Mouse (Mus musculus): ENCODE results near the gene Fam43a. TPM values are rescaled to one million over a fixed set of nuclear protein-coding genes. Genes with fewer than 3 reads are reported as not detected.
A peak's percentile ranks its signal among the peaks of the same experiment; 100 is the strongest.

The Fam43a gene
- polyA plus RNA-seq, 1 experiment from 2014 or later: 16.3 TPM

DNA sequence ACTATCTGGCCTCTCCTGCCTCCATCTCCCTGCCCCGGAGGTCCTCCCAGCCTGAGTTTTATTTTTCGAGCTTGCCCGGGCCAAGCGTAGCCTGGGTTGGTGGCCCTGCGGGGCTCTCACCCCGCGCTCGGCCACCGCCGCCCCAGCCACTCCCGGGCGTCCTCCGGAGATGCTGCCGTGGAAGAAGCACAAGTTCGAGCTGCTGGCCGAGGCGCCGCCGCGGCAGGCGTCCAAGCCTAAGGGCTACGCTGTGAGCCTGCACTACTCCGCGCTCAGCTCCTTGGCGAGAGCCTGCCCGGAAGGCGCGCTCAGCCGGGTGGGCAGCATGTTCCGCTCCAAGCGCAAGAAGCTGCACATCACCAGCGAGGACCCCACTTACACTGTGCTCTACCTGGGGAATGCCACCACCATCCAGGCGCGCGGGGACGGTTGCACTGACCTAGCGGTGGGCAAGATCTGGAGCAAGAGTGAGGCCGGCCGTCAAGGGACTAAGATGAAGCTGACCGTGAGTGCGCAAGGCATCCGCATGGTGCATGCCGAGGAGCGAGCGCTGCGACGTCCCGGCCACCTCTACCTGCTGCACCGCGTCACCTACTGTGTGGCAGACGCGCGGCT lies 1.0 kb downstream of the Fam43a start:
- Histone ChIP-seq H3K4me1 (peaks cover 37% of the 10 kb centered on the region), H3K27me3 (peaks cover 51% of the 10 kb centered on the region), H3K36me3 (no peaks in the 10 kb centered on the region), H3K9me3 (no peaks in the 10 kb centered on the region), H3K4me2 (replicated peaks) (peak overlapping the region; percentile 85), H3K27ac (replicated peaks) (no peak overlapping the region), H3K9ac (replicated peaks) (peak overlapping the region; percentile 70), H3K4me3 (peak overlapping the region; percentile 55)
- ATAC-seq (ENCODE audit: low FRiP score, low read depth): peak; percentile 11; the same call in 1 of the 2 replicates
- 1% methylated on average over 53 of the region's 53 CpGs for WGBS

DNA sequence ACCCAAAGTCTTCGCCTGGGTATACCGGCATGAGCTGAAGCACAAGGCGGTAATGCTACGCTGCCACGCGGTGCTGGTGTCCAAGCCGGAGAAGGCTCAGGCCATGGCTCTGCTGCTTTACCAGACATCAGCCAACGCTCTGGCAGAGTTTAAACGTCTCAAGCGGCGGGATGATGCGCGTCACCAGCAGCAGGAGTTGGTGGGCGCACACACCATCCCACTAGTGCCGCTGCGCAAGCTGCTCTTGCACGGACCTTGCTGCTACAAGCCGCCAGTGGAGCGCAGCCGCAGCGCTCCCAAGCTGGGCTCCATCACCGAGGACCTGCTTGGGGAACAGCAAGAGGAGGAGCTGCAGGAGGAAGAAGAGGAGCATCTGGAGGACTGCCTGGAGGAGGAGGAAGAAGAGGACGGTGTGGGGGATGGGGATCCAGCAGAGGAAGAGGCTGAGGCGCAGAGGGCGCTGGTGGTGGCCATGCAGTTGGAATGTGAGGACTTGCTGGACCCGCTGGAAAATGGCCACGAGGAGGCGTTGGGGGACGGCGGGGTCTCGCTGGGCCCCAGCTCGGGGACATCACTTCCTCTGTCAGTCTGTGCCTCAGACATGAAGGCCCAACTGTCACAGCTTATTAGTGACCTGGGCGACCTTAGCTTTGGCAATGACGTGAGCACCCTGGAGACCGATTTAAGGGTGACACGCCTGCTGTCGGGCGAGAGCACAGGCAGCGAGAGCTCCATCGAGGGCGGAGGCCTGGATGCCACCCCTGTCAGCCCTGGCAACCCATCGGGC lies 1.7 kb downstream of the Fam43a start:
- H3K4me2 ChIP-seq (replicated peaks): peak overlapping the region; percentile 85
- peaks cover 44% of the 10 kb centered on the region for H3K27me3 ChIP-seq
- peak overlapping the region; percentile 70 for H3K9ac ChIP-seq (replicated peaks)
- peaks cover 33% of the 10 kb centered on the region for H3K4me1 ChIP-seq
- no peak overlapping the region for H3K27ac ChIP-seq (replicated peaks)
- no peaks in the 10 kb centered on the region for H3K36me3 ChIP-seq
- peak overlapping the region; percentile 55 for H3K4me3 ChIP-seq
- H3K9me3 ChIP-seq: no peaks in the 10 kb centered on the region
- WGBS: 9% methylated on average over 42 of the region's 42 CpGs
- peak; percentile 8; the same call in 1 of the 2 replicates for ATAC-seq (ENCODE audit: low FRiP score, low read depth)

DNA sequence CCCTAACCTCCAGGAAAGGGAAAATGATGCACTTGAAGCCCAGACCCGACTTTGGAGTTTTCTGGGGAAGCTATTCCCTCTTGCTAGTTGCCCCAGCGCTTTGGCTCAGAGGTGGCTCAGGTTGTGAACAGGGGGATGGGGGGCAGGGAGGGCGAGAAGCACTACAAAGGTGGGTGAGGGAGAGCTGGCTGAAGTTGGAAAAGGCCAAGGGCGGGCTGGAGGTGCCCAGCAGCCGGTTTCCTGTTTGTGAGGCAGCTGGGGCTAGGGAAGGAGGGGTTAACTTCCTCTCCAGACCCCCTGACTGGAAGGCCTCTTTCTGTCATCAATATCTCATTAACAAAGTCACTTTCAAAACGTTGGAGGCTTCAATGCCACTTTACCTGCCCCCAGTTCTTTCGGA lies 2.4 kb downstream of the Fam43a start:
- Histone ChIP-seq H3K36me3 (no peaks in the 10 kb centered on the region), H3K27ac (replicated peaks) (no peak overlapping the region), H3K4me3 (peak overlapping the region; percentile 55; the same call in 1 of the 2 replicates), H3K4me2 (replicated peaks) (peak overlapping the region; percentile 85; the same call in 1 of the 2 replicates), H3K27me3 (peaks cover 39% of the 10 kb centered on the region), H3K9ac (replicated peaks) (no peak overlapping the region), H3K4me1 (peaks cover 29% of the 10 kb centered on the region), H3K9me3 (no peaks in the 10 kb centered on the region)
- WGBS: 30% methylated on average over 7 of the region's 7 CpGs
- no peak for ATAC-seq (ENCODE audit: low FRiP score, low read depth)

DNA sequence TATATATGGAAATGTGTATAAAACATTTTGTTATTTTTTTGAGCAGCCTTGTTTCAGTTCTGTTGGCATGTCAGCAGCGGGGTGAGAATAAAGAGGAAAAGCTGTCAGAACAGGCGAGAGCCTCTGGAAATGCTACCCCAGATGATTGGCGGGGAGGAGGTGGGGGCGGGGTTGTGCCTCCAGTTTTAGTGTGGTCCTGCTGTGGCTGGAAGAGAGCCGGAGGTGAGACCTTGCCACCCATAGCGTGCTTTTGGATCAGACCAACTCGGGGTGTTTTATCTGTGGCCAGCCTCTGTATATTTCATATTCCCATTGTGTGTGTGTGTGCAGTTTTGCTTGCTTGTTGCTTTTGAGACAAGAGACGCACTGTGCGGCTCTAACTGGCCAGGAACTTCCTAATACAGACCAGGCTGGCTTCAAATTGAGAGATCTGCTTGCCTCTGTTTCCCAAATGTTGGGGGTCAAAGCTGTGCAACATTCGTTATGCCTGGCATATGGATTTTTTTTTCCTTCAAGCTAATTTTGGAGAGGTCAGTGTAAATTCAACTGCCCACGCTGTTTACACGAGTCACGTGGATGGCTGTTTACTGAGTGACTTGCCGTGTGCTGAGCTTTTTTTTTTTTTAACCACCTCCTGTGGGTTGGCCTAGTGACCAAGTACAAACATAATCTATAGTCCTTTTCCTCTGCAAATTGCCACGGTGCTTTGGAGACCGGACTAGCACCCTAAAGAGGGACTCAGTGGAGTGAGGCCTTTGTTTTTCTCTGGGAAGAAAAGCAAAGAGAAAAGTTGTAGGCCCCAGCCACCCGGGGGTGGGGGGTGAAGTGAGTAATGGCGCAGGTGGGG lies 3.4 kb downstream of the Fam43a start:
- Histone ChIP-seq H3K27me3 (peaks cover 31% of the 10 kb centered on the region), H3K4me1 (peaks cover 24% of the 10 kb centered on the region), H3K36me3 (no peaks in the 10 kb centered on the region), H3K9ac (replicated peaks) (no peak overlapping the region), H3K4me3 (no peak overlapping the region), H3K4me2 (replicated peaks) (no peak overlapping the region), H3K27ac (replicated peaks) (no peak overlapping the region), H3K9me3 (no peaks in the 10 kb centered on the region)
- WGBS: 33% methylated on average over 18 of the region's 18 CpGs
- ATAC-seq (ENCODE audit: low FRiP score, low read depth): no peak

DNA sequence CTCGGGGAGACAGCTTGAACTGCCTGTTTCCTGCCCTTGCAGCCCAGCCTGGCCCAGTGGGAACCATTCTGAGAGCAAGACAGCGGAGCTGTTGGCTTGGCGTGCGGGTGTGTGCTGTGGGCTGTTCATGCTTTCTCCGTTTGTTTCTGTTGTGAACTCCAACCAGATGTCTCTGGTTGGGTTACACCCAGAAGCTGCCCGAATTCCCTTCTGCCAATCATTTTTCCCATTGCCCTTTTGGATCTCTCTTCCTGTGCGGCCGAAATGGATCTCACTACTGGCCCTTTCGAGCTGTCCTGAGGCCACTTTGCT lies 4.0 kb downstream of the Fam43a start:
- Histone ChIP-seq H3K9ac (replicated peaks) (no peak overlapping the region), H3K27me3 (peaks cover 29% of the 10 kb centered on the region), H3K36me3 (no peaks in the 10 kb centered on the region), H3K27ac (replicated peaks) (no peak overlapping the region), H3K4me2 (replicated peaks) (no peak overlapping the region), H3K4me3 (no peak overlapping the region), H3K9me3 (no peaks in the 10 kb centered on the region), H3K4me1 (peaks cover 24% of the 10 kb centered on the region)
- 69% methylated on average over 9 of the region's 9 CpGs for WGBS
- ATAC-seq (ENCODE audit: low FRiP score, low read depth): no peak

DNA sequence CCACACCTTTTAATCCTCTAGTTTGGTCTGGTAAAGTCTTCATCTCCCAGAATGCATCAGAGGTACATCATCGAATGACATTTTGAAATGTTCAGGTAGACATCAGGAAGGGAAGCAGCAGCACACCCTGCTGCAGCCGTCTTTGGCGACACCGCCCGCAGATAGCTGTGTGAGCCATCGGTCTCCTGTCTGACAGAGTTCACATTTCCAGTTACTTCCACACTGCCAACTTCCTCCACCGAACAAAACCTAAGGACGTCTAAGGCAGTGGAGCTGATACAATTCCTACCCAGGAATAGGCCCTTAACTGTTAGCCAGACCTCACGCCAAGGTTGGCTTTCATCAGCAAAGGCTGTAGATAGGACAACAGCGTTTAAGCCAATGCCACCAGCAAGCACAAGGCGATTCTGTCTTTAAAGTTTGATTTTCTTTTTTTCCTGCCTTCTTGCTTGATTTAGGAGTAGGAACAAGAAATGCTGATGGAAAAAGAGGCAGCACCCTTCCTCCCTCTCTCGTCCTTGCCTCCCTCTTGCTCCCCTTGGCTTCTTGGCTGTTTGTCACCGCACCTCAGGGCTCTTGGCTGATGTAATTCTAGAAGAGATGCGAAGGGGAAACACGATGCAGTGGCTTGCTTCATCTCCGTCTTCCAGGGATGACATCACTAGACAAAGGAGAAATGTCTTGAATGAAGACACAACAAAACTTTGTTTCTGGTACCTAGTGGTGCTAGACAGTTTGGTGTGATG lies 4.7 kb downstream of the Fam43a start:
- no peak for ATAC-seq (ENCODE audit: low FRiP score, low read depth)
- Histone ChIP-seq H3K27me3 (peaks cover 26% of the 10 kb centered on the region), H3K4me2 (replicated peaks) (no peak overlapping the region), H3K4me3 (no peak overlapping the region), H3K9me3 (no peaks in the 10 kb centered on the region), H3K36me3 (no peaks in the 10 kb centered on the region), H3K27ac (replicated peaks) (no peak overlapping the region), H3K9ac (replicated peaks) (no peak overlapping the region), H3K4me1 (peaks cover 24% of the 10 kb centered on the region)
- 79% methylated on average over 16 of the region's 16 CpGs for WGBS

DNA sequence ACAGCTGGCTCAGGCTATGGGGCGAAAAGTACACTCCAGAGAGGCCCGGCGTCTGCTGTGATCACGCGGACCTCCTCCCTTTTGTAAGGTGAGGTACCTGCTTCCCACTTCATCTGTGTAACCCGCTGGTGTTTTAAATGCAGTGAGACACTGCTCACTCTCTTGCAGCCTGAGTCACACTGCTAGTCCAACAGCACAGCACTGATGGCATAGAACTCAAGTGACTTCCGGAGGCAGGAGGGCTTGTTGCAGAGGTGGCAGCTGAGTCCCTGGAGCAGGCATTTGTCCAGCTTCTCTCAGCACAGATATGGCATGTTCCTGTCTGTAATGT lies 5.2 kb downstream of the Fam43a start:
- H3K27me3 ChIP-seq: peaks cover 24% of the 10 kb centered on the region
- WGBS: 84% methylated on average over 7 of the region's 7 CpGs
- no peak overlapping the region for H3K4me3 ChIP-seq
- H3K36me3 ChIP-seq: no peaks in the 10 kb centered on the region
- H3K4me1 ChIP-seq: peaks cover 24% of the 10 kb centered on the region
- H3K9me3 ChIP-seq: no peaks in the 10 kb centered on the region
- no peak for ATAC-seq (ENCODE audit: low FRiP score, low read depth)
- H3K9ac ChIP-seq (replicated peaks): no peak overlapping the region
- no peak overlapping the region for H3K27ac ChIP-seq (replicated peaks)
- H3K4me2 ChIP-seq (replicated peaks): no peak overlapping the region

DNA sequence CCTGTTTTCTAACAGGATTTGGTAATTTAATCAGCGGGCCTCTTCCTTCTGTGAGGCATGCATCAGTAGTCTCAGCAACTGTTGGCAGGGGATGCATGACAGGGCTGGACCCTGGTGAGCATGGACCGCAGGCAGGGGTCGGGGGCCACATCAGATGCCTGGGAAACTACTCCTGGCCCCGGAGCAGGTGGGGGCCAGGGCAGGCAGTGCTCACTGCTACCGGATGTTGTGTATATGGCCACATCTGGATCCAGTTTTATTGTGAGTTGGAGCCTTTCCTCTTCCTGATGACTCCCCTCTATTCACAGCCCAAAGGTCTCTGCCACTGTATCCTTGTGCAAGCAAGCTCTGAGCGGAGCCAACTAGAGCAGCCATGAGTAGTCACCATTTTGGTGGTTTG lies 6.0 kb downstream of the Fam43a start:
- ATAC-seq (ENCODE audit: low FRiP score, low read depth): no peak
- H3K36me3 ChIP-seq: no peaks in the 10 kb centered on the region

DNA sequence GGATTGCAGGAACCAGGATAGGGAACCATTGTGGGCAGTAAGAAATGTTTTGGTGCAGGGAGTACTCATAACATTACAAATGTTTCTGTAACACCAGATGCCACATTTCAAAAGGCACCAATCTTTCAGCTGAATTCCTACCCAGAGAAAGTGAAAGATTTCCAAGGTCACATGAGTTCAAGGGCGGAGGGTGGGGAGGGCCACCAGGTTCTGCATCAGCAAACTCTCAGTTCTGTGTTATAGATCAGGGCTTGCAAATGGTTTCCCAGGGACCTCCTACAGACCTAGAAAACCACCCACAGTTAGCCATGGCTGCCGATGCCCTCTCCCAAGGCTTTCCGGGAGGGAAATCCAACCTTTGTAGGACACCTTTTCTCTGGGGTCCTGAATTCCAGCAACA lies 8.3 kb downstream of the Fam43a start:
- no peak overlapping the region for H3K9ac ChIP-seq (replicated peaks)
- H3K9me3 ChIP-seq: no peaks in the 10 kb centered on the region
- no peaks in the 10 kb centered on the region for H3K27me3 ChIP-seq
- no peak overlapping the region for H3K27ac ChIP-seq (replicated peaks)
- no peak overlapping the region for H3K4me3 ChIP-seq
- H3K4me2 ChIP-seq (replicated peaks): no peak overlapping the region
- no peak for ATAC-seq (ENCODE audit: low FRiP score, low read depth)
- H3K36me3 ChIP-seq: no peaks in the 10 kb centered on the region
- H3K4me1 ChIP-seq: 0 out of 2 replicates have a peak, but pooled peaks cover 3% of the 10 kb centered on the region
- WGBS: 83% methylated on average over 3 of the region's 3 CpGs

More for the DNA sequence above, 6.0 kb downstream of the Fam43a start:
- H3K9ac ChIP-seq (replicated peaks): no peak overlapping the region
- peaks cover 17% of the 10 kb centered on the region for H3K27me3 ChIP-seq
- 55% methylated on average over 6 of the region's 6 CpGs for WGBS
- no peak overlapping the region for H3K4me2 ChIP-seq (replicated peaks)
- H3K27ac ChIP-seq (replicated peaks): no peak overlapping the region
- no peak overlapping the region for H3K4me3 ChIP-seq
- peaks cover 18% of the 10 kb centered on the region for H3K4me1 ChIP-seq
- no peaks in the 10 kb centered on the region for H3K9me3 ChIP-seq

DNA sequence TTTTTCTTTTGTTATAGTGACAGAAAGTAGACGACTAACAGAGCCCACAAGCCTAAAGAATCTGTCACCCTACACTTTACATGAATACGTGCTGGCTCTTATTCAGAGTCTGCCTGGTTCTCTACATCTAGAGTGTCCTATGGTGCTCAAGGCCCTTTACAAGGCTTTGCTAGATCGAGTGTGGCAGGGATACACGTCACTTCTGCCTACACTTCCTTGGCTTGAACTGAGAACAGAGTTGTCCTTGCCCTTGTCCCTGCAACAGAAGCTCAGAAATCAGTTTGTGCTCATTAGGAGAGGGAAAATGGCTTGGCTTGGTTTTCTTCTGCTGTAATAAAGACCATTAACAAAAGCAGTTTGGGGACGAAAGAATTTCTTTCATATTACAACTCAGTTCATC lies 11.8 kb downstream of the Fam43a start:
- peaks cover 11% of the 10 kb centered on the region; the same call in 1 of the 2 replicates for H3K4me1 ChIP-seq
- H3K36me3 ChIP-seq: no peaks in the 10 kb centered on the region
- no peak overlapping the region for H3K4me3 ChIP-seq
- ATAC-seq (ENCODE audit: low FRiP score, low read depth): no peak
- H3K27ac ChIP-seq (replicated peaks): no peak overlapping the region
- no peak overlapping the region for H3K4me2 ChIP-seq (replicated peaks)
- WGBS: 83% methylated on average over 5 of the region's 5 CpGs
- no peaks in the 10 kb centered on the region for H3K9me3 ChIP-seq
- no peak overlapping the region for H3K9ac ChIP-seq (replicated peaks)
- H3K27me3 ChIP-seq: no peaks in the 10 kb centered on the region

DNA sequence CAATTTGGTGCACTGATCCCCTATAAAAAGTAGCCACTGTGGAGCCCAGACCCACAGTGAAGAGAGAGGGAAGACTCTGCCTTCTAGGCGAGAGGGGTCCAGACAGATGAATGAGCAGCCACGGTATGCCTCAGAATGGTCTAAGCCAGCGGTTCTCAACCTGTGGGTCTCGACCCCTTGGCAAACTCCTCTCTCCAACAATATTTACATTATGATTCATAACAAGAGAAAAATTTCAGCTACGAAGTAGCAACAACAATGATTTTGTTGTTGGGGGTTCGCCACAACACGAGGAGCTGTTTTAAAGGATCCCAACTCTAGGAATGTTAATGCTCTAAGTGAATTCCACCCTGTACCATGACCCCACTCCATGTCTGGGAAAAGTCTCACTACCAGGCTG lies 13.6 kb downstream of the Fam43a start:
- WGBS: 84% methylated on average over 7 of the region's 7 CpGs
- Histone ChIP-seq H3K4me1 (peaks cover 11% of the 10 kb centered on the region; the same call in 1 of the 2 replicates), H3K36me3 (no peaks in the 10 kb centered on the region), H3K4me3 (no peak overlapping the region), H3K9ac (replicated peaks) (no peak overlapping the region), H3K4me2 (replicated peaks) (no peak overlapping the region), H3K27me3 (no peaks in the 10 kb centered on the region), H3K27ac (replicated peaks) (no peak overlapping the region), H3K9me3 (no peaks in the 10 kb centered on the region)
- no peak for ATAC-seq (ENCODE audit: low FRiP score, low read depth)
